Mouse (Mus musculus) kidney, embryonic 14.5 days (tissue): ENCODE results near the gene Cux2. TPM values are rescaled to one million over a fixed set of nuclear protein-coding genes. Genes with fewer than 3 reads are reported as not detected.

ENCODE experiments used
- ATAC-seq: fragments of 200-750 bp; cut with Nextera tagmentation; 2 replicates; pipeline ENCODE4 v1.8.0; 2017; ENCODE audit warnings: moderate number of reproducible peaks, mild to moderate bottlenecking, moderate TSS enrichment, moderate library complexity; ENCODE audit not compliant: low FRiP score, low TSS enrichment
- H3K27ac ChIP-seq: fragments of 300-500 bp; sonication (generic); 2 replicates; pipeline ENCODE4 v1.5.1; 2014; ENCODE audit warnings: low read depth, mild to moderate bottlenecking, low read length, moderate library complexity, mixed read lengths
- H3K27me3 ChIP-seq: fragments of 300-500 bp; sonication (generic); 2 replicates; pipeline ENCODE4 v1.6.1; 2014; ENCODE audit warnings: mild to moderate bottlenecking, low read length; ENCODE audit not compliant: control insufficient read depth, insufficient read depth
- H3K36me3 ChIP-seq: fragments of 300-500 bp; sonication (generic); 2 replicates; pipeline ENCODE4 v1.6.1; 2014; ENCODE audit warnings: low read length, mixed read lengths; ENCODE audit not compliant: control insufficient read depth, insufficient read depth
- H3K4me1 ChIP-seq: fragments of 300-500 bp; sonication (generic); 2 replicates; pipeline ENCODE4 v1.6.1; 2014; ENCODE audit warnings: low read length, mixed read lengths; ENCODE audit not compliant: control insufficient read depth, insufficient read depth
- H3K4me2 ChIP-seq: fragments of 300-500 bp; sonication (generic); replicated peaks from 2 replicates; pipeline ENCODE4 v1.6.1; 2014; ENCODE audit warnings: low read depth, mild to moderate bottlenecking, low read length
- H3K4me3 ChIP-seq: fragments of 300-500 bp; sonication (generic); 2 replicates; pipeline ENCODE4 v1.5.1; 2014; ENCODE audit warnings: mild to moderate bottlenecking, low read length
- H3K9ac ChIP-seq: fragments of 300-500 bp; sonication (generic); 2 replicates; pipeline ENCODE4 v1.6.1; 2014; ENCODE audit warnings: low read depth, mild to moderate bottlenecking, low read length, moderate library complexity
- H3K9me3 ChIP-seq: fragments of 300-500 bp; sonication (generic); 2 replicates; pipeline ENCODE4 v1.6.1; 2016; ENCODE audit warnings: low read length; ENCODE audit not compliant: control insufficient read depth
- WGBS: fragments of 180-500 bp; shearing (Covaris S2); extraction: QIAGEN DNeasy Blood & Tissue Kit; methylation state at CpG from one replicate; pipeline ENCODE4 v1.1.7; 2014; 5-methylcytosine and 5-hydroxymethylcytosine counted together
- polyA plus RNA-seq: library from polyadenylated mRNA; unstranded; fragments of >200 nt; fragmentation: Nextera tagmentation; extraction: Ambion mirVana; gene quantifications from 2 replicates; pipeline ENCODE4 v1.2.1, GENCODE M21; 2014

The Cux2 gene
- polyA plus RNA-seq, 1 experiment from 2014 or later: 15.1 TPM

GRCm38 (mm10) chr5:121843138-121843905, 206.6 kb downstream of the Cux2 start:
- Histone ChIP-seq H3K4me1 (peaks cover 16% of the 10 kb centered on the region; the same call in 1 of the 2 replicates), H3K9me3 (no peaks in the 10 kb centered on the region), H3K27ac (no peak overlapping the region), H3K4me3 (peak overlapping the region; percentile 41), H3K27me3 (peaks cover 5% of the 10 kb centered on the region; the same call in 1 of the 2 replicates), H3K36me3 (no peaks in the 10 kb centered on the region), H3K4me2 (peak overlapping the region; percentile 83), H3K9ac (0 out of 2 replicates have a peak overlapping the region, but pooled peaks have one; percentile 62)
- 9% methylated on average over 17 of the region's 17 CpGs for WGBS
- no peak for ATAC-seq

- Histone ChIP-seq H3K4me3 (peak overlapping the region; percentile 41), H3K27ac (no peak overlapping the region; the same call in 1 of the 2 replicates)
Measured at GRCm38 (mm10) chr5:121842665-121843118, 207.2 kb downstream of the Cux2 start.

DNA sequence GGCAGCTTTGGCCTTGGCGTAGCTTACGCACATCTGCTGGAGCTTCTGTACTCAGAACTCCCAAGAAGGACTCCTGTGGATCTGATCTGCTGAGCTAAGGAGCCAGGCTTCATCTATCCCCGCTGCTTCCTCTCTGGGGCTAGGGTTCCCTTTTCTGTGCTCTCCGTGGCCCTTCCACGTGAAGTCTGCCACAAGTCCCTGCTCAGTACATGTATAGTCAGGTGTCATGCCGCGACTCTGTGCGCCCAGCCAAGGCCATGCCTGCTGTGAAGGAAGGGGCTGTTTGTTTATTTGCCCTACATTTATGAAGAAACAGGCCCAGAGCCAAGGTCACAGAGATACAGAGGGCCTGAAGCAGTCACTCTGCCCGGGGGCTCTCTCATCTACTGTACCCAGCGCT, 207.9 kb downstream of the Cux2 start:
- H3K9me3 ChIP-seq: no peaks in the 10 kb centered on the region
- H3K27me3 ChIP-seq: peaks cover 5% of the 10 kb centered on the region; the same call in 1 of the 2 replicates
- ATAC-seq: no peak
- H3K9ac ChIP-seq: no peak overlapping the region
- peaks cover 24% of the 10 kb centered on the region; the same call in 1 of the 2 replicates for H3K4me1 ChIP-seq
- no peak overlapping the region for H3K27ac ChIP-seq
- no peaks in the 10 kb centered on the region for H3K36me3 ChIP-seq
- WGBS: 52% methylated on average over 10 of the region's 10 CpGs
- no peak overlapping the region for H3K4me2 ChIP-seq
- no peak overlapping the region for H3K4me3 ChIP-seq

More at GRCm38 (mm10) chr5:121842665-121843118, 207.2 kb downstream of the Cux2 start:
- H3K9me3 ChIP-seq: no peaks in the 10 kb centered on the region
- H3K4me2 ChIP-seq: peak overlapping the region; percentile 83
- ATAC-seq: peak; percentile 48; the same call in 1 of the 2 replicates
- WGBS: under 1% methylated on average over 33 of the region's 33 CpGs
- H3K36me3 ChIP-seq: no peaks in the 10 kb centered on the region
- H3K9ac ChIP-seq: peak overlapping the region; percentile 62
- peaks cover 20% of the 10 kb centered on the region; the same call in 1 of the 2 replicates for H3K4me1 ChIP-seq
- H3K27me3 ChIP-seq: peaks cover 5% of the 10 kb centered on the region; the same call in 1 of the 2 replicates

DNA sequence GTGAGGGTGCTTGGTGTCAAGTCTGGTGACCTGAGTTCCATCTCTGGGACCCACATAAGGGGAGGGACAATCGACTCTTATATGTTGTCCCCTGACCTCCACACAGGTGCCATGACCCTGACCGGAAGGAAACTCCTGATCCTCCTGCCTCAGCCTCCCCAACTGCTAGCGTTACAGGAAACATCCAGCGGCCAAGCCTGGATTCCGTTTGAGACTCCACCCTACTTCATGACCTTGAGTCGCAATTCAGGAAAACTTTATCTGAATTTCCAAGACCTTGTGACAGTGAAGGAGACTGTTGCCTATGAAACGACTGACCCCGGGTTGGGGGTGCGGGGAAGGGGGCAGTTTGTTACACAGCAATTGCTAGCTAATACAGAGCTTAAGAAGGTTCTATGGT, 208.4 kb downstream of the Cux2 start:
- peaks cover 24% of the 10 kb centered on the region; the same call in 1 of the 2 replicates for H3K4me1 ChIP-seq
- H3K4me2 ChIP-seq: no peak overlapping the region
- H3K4me3 ChIP-seq: no peak overlapping the region
- no peaks in the 10 kb centered on the region for H3K36me3 ChIP-seq
- WGBS: 91% methylated on average over 9 of the region's 9 CpGs
- no peak overlapping the region for H3K27ac ChIP-seq
- H3K9me3 ChIP-seq: no peaks in the 10 kb centered on the region
- no peak overlapping the region for H3K9ac ChIP-seq
- H3K27me3 ChIP-seq: peaks cover 5% of the 10 kb centered on the region; the same call in 1 of the 2 replicates
- no peak for ATAC-seq

GRCm38 (mm10) chr5:121839128-121839473, 210.8 kb downstream of the Cux2 start:
- 22% methylated on average over 6 of the region's 7 CpGs for WGBS
- H3K9me3 ChIP-seq: no peaks in the 10 kb centered on the region
- peak overlapping the region; percentile 92 for H3K4me2 ChIP-seq
- no peak for ATAC-seq
- H3K4me1 ChIP-seq: peaks cover 38% of the 10 kb centered on the region
- no peaks in the 10 kb centered on the region for H3K36me3 ChIP-seq
- H3K27ac ChIP-seq: peak overlapping the region; percentile 43; the same call in 1 of the 2 replicates
- H3K9ac ChIP-seq: peak overlapping the region; percentile 58; the same call in 1 of the 2 replicates
- peaks cover 5% of the 10 kb centered on the region; the same call in 1 of the 2 replicates for H3K27me3 ChIP-seq
- peak overlapping the region; percentile 79 for H3K4me3 ChIP-seq

DNA sequence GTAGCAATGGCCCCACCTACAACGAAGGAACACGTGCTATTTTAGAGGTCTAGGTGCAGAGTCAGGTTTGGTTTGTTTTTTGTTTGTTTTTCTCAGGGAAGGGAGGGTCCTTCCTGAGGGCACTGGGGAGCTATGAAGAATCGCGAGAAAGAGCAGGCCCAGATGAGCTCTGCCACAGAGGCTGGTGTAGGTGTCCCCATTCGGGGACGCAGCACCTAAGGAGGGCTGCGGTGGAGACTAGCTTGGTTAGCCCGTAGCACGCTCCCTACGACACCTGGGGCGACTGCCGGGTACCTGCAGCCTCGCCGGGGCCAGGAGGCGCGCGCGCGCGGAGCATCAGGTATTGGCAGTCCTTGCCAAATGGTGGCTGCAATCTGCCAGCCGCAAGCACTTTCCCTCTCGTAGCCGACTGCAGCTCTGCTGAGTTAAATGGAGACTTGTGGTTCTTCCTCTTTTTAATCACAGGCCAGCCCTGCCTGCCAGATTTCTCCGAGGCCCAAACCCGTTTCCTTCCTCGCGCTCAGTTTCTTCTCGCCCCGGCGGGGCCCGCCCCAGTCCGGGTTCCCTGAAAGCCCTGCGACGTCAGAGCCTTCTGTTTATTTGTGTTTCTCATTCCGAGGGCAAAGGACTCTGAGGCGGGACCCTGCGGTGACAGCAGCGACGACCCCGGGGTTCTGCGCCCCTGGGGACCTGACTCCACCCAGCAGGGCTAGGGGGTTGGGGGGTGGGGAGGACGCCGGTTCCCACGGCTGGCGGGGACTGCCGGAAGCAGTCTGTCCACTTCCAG, 211.4 kb downstream of the Cux2 start:
- Histone ChIP-seq H3K27ac (peak overlapping the region; percentile 43; the same call in 1 of the 2 replicates), H3K9me3 (no peaks in the 10 kb centered on the region), H3K4me1 (peaks cover 44% of the 10 kb centered on the region), H3K9ac (peak overlapping the region; percentile 58), H3K27me3 (no peaks in the 10 kb centered on the region), H3K36me3 (no peaks in the 10 kb centered on the region), H3K4me3 (peak overlapping the region; percentile 79), H3K4me2 (peak overlapping the region; percentile 92)
- ATAC-seq: no peak
- under 1% methylated on average over 46 of the region's 46 CpGs for WGBS

- Histone ChIP-seq H3K27me3 (no peaks in the 10 kb centered on the region), H3K36me3 (no peaks in the 10 kb centered on the region), H3K4me2 (peak within 1 kb of the TSS; percentile 92), H3K4me1 (peaks cover 47% of the 10 kb centered on the region), H3K27ac (peak within 1 kb of the TSS; percentile 82), H3K4me3 (peak within 1 kb of the TSS; percentile 79), H3K9me3 (no peaks in the 10 kb centered on the region), H3K9ac (peak within 1 kb of the TSS; percentile 79)
- peak; percentile 29 for ATAC-seq
- under 1% methylated on average over 35 of the region's 35 CpGs for WGBS
Measured at GRCm38 (mm10) chr5:121837441-121838340, 212.2 kb downstream of the Cux2 start, which contains the start of gene Sh2b3. Sh2b3 (minus strand) TSS chr5:121837646.
